Mouse (Mus musculus) gastrocnemius, adult 18-20 months (tissue): Measurements from ENCODE around the gene Pdcd1lg2. TPM values are rescaled to one million over a fixed set of nuclear protein-coding genes. Genes with fewer than 3 reads are reported as not detected.
"Not testable (repeated sequence)": the region's sequence is repeated elsewhere in the genome, so short reads cannot be mapped to it uniquely, and the experiment has no call there.

Experiments used
- DNase-seq: peaks from one replicate; pipeline ENCODE4 v3.0.0; 2021; ENCODE audit warnings: low spot score
- total RNA-seq, 2 experiments: library from RNA; stranded (reverse); gene quantifications; 2 replicates each; pipeline ENCODE4 v1.2.3; 2021

The Pdcd1lg2 gene
- total RNA-seq, 2 experiments from 2014 or later = not detected

GRCm38 (mm10) chr19:29383368-29383767 lies 27.4 kb upstream of the Pdcd1lg2 start:
- no peak for DNase-seq

DNA sequence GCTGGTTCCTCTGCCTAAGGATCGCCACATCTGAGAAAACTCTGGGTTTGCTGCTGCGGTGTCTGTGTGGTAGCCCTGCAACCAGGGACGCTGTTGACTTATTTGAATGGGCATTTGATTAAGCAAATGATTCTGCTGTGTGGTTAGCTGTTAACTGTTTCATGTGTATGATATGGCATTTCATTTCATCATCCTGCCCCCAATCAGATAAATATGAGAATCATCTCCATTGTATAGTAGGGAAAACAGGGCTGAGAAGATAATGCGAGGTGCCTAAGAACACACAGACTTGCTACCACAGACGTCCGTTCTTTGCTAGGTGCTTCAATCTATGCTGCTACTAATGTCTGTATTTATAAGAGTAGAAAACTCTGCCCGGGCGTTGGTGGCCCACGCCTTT lies 26.3 kb upstream of the Pdcd1lg2 start:
- no peak for DNase-seq

DNA sequence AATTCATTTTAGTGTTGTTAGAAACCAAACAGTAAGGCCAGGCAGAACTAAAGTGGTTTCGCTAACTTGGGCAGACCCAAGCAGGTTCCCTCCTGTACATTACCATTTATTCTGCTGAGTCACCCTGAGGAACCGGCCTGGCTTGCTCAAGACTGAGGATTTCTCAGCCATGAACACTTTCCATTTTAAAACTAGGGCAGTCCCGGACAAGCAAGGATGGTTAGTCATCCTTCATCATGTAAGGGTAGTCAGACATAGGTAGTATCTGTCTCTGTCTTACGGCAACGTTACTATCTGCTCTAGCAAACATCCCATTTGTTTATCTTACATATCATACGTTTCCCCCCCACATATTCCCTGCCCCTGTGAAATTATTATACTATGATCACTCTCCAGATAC lies 25.7 kb upstream of the Pdcd1lg2 start:
- DNase-seq = no peak

DNA sequence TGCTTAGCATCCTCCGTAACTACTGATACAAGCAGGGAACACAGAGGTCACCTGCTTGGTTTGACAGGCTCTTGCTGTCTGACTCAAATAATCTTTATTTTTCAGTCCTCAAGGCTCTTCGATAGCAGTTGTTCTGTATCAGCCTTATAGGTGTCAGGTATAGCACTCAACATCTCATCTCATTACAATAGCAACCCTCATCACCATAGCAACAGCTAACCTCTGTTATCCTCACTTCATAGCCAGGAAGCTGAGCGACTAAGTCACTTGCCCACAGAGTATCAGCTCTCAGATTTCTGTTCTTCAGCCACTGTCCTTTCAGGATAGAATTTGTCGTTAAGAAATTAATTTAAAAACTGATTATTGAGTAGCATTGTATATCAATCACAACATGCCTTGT lies 24.9 kb upstream of the Pdcd1lg2 start:
- DNase-seq = no peak

DNA sequence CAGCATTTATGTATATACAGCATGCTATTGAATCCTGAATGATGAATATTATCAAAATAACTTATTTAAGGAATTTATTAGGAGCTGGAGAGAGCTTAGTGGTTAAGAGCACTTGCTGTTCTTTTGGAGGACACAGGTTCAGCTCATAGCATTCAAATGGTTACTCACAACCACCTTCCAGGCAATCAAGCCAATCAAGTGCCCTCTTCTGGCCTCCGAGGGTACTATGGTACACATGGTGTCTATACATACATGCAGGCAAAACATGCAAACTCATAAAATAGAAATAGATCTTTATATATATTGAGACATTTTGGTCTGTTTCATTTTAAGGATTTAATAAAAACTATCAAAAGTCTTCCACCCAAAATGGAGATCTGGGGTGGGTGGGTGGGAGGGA lies 21.9 kb upstream of the Pdcd1lg2 start:
- no peak for DNase-seq

DNA sequence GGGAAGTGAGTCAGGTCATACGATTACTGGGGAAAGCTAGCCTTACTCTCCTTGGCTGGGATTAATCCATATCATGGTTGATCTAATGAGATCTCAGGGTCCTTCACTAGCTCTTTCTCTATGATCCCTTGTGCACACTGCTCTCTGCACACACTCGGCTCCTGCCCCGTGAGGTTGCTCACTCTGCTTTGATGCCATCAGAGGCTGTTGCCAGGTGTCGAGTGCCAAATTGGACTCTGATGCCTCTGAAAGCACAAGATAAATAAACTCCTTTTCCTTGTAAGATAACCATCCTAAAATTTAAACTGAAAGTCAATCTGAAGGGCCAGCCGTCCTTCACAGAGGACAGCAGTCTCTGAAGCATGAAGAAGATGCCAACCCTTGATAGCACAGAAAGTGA lies 20.2 kb upstream of the Pdcd1lg2 start:
- no peak for DNase-seq

DNA sequence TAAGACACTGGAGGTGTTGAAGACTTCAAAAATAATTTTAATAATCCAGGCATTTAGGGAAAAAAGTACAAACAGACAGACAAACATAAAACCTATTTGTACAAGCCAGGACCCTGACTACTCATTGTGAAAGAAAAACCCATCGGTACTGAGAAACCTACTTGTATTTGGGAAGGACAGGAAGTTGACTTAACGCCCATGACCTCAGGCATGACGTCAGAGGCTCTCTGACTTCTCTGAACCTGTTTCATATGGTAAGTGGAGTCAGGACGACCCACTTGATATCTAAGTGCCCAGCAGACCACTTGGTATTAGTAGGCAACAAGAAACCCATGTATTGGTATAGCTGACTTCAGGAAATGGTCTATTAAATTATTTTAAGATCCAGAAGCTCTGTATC lies 19.4 kb upstream of the Pdcd1lg2 start:
- no peak for DNase-seq

GRCm38 (mm10) chr19:29393333-29393732 lies 17.4 kb upstream of the Pdcd1lg2 start:
- DNase-seq = no peak

GRCm38 (mm10) chr19:29394721-29395120 lies 16.0 kb upstream of the Pdcd1lg2 start:
- no peak for DNase-seq

- DNase-seq = no peak
Observed at GRCm38 (mm10) chr19:29396353-29396752, 14.4 kb upstream of the Pdcd1lg2 start.

DNA sequence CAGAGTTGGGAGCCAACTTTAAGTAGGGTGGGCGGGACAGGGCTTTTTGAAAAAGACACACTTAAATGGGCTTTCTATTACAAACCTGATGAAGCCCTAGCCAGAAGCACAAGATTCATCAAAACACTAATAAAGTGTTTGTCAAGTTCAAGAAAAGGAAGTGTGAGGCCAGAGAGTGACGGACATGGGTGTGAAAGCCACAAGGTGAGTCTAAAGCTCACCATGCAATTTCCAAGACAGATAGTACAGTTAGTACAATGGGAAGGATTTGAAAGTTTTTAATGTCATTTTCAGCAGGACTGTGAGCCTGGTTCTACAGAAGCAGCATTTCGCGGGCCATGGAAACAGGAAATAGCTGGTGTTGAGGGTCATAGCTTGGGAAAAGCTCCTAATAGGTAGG lies 10.9 kb upstream of the Pdcd1lg2 start:
- DNase-seq = no peak

DNA sequence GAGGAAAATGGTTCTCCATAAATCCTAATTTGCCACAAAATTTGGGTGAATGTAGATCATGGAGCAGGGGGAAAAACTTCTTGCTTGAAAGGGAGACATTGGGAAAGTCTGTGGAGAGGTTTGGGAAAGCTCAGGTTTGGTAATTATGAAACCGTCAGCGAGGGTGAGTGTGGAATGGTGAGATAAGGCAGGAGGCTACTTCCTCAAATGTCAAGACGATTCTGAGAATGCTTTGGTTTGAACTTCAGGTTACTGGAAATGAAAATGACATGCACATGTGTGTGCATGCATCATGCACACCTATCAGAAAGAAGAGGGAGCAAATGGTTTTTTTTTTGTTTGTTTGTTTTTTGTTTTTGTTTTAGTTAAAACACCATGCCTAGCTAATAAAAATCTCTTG lies 10.3 kb upstream of the Pdcd1lg2 start:
- DNase-seq = no peak

DNA sequence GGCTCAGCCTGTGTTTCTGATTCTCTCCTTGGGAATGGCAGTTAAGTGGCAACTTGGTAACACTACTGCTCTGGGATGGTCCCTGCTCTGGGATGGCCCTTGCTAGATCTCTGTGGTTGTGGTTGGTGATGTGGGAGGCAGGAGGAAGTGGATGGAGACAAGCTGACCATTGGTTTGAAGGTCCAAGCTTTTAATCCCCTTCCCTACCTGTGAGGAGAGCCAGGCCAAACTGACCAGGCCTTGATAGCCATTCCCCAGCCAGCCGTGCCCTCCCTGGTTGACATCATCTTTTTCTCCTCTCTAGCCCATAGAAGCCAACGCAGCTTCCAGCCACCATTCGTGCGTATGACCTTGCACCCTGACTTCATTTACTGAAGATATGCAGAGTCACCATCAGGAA lies 8.1 kb upstream of the Pdcd1lg2 start:
- no peak for DNase-seq

DNA sequence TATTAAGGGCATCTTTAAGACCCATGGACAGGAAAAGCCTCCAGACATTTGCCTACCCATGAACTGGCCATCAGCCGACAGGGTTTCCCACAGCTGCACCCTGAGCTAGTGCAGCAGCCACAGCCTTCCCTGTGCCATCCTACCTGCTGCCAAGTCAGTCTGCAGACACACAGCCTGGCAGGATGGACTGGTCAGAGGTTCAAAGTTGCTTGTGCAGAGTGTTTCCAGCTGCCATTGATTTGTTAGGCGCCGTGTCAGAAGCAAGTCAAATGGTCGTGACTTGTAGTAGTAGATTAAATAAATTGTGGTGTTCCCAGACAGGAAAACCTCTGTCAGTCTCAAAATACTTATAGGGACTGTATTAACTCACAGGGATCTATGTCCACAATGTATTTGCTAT lies 7.5 kb upstream of the Pdcd1lg2 start:
- no peak for DNase-seq

- DNase-seq = no peak
Observed at GRCm38 (mm10) chr19:29405388-29405787, 5.3 kb upstream of the Pdcd1lg2 start.

GRCm38 (mm10) chr19:29406042-29407017 lies 4.4 kb upstream of the Pdcd1lg2 start:
- DNase-seq = no peak

- peak; percentile 73 for DNase-seq
Observed at GRCm38 (mm10) chr19:29412476-29413420, 2.0 kb downstream of the Pdcd1lg2 start.

GRCm38 (mm10) chr19:29414513-29414912 lies 3.8 kb downstream of the Pdcd1lg2 start:
- DNase-seq = no peak

DNA sequence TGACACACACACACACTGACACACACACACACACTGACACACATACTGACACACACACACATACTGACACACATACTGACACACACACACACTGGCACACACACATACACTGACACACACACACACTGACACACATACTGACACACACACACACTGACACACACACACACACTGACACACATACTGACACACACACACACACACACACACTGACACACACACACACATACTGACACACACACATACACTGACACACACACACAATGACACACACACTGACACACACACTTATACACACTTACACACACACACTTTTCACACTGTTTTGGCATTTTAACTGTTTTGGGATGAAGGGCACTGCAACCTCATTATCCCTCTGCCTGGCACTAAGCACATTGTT lies 4.2 kb downstream of the Pdcd1lg2 start:
- DNase-seq = not testable (repeated sequence)

GRCm38 (mm10) chr19:29416393-29416902 lies 5.7 kb downstream of the Pdcd1lg2 start:
- no peak for DNase-seq

DNA sequence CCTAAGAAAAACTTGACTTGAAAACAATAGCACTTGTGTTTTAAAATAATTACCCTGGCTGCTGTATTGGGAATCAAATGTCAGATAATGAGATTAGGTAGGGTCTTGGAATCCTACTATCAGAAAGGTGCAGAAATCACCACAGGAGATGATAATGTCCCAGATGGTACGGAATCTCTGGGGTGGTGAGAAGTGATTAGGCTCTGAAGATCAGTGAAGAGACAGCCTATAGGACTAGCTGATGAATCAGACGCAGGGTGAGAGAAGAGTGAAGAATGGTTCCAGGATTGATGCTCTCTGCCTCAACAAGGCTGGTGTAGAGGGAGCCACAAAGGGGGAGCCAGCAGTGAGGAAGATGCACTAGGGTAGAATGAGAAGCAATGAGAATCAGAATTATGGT lies 6.5 kb downstream of the Pdcd1lg2 start:
- no peak for DNase-seq

GRCm38 (mm10) chr19:29417894-29418293 lies 7.2 kb downstream of the Pdcd1lg2 start:
- no peak for DNase-seq
